Mouse (Mus musculus): Measurements from ENCODE around the gene Sorcs2. TPM values are rescaled to one million over a fixed set of nuclear protein-coding genes. Genes with fewer than 3 reads are reported as not detected.
"Not testable (repeated sequence)": the region's sequence is repeated elsewhere in the genome, so short reads cannot be mapped to it uniquely, and the experiment has no call there.

The Sorcs2 gene
- total RNA-seq, 1 experiment from 2014 or later = 13.2 TPM

DNA sequence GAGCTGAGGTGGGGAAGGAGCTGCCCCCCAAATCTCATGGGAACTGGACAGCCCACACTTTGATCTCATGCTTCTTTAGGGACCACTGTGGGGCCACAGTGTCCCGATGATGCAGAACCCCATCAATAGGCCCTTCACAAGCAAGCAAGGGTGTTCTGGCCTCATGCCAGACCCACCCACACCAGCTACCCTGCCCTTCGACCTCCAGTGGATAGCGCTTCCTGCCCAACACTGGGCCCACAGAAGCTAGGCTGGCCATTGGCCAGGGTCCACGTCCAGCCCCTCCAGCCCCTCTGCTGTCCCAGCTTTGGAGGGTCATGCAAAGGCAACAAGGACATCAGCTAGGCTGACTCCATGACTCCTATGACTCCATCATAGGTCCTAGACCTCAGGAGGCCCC lies 99.9 kb downstream of the Sorcs2 start:
- DNase-seq = no peak

DNA sequence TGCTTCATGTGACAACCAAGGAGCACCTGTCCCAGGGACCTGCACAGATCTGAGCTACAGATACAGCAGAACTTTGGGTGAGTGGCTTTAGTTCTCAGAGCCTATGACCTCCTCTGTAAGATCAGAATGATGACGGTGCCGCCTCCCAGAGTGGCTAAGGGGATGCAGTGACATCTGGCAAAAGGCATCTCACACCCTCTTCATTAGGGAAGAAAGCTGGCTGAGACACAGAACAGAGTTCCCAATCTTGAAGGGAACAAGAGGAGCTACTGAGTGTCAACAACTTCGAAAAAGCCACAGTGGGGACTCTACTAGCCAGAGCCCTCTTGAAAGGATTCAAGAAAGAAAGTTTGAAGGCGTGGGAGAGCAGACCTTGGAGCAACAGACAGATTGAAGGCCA lies 100.7 kb downstream of the Sorcs2 start:
- DNase-seq = no peak

DNA sequence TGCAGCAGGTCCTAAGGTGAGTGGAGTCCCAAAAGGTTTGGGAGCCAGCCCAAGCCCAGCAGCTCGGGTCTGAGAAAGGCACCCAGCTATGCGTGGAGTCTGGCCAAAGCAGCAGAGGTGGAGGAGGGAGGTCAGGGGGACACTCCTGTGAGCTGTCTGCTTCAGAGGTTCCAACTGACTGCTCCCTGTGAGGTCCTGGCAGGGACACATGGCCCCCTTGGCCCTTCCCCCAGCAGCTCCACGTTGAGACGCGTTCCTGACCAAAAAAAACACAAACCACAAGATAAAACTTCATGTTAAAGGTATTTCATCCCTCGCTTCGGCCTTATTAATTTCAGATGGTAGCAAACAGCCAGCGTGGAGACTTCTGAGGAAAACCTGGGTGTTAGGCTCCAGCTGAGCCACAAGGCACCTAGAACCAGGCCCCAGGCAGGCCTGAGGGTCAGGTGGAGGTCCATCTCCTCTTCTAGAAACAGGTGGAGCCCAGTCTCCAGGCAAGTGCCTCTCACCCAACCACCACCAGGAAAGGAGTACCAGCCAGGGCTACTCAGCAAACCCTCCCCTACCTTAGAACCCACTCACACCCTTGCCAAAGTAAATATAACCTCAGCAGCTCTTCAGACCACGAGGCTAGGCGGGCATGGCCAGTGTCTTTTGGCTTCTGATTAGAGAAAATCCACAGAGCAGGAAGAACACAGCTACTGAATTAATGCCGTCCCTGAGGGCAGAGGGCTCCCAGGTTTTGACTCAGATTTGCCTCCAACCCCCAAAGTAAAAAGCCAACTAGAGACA lies 104.6 kb downstream of the Sorcs2 start:
- DNase-seq = no peak

DNA sequence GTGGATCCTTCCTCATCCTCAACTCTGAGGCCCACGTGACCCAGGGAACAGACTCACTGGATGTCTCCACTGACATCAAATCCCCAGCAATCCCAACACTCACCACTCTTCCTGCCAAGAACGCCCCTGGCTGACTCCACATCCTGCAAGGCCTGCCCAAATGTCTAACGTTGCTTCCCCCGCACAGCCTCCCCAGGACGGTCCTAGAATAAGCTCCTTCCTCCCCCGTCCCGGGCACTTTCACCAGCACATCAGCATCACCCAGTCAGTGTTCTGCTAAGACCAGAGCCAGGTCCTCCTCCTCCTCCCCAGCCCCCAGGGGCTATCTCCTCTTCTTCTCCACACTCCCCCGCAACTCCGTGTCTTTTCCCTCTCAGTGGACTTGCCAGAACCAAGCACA lies 105.6 kb downstream of the Sorcs2 start:
- DNase-seq = no peak

DNA sequence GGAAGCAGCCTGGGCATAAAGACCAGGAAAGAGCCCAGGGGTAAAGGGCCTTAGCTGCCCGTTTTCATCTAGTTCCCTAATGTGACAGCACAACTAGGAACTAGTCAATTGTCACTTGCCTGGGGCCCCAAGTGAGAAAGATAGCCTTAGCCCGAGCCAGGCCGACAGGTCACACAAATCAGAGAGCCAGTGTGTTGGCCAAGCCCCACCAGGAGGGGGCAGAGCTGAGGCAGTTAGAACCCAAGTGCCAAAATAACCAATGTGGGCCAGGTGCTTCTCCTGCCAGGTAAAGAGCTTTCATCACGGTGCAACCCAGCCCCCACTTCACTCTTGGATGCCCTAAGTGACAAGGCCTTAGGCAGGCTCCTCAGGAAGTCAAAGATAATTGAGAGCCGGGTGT lies 106.7 kb downstream of the Sorcs2 start:
- DNase-seq = peak; percentile 58

DNA sequence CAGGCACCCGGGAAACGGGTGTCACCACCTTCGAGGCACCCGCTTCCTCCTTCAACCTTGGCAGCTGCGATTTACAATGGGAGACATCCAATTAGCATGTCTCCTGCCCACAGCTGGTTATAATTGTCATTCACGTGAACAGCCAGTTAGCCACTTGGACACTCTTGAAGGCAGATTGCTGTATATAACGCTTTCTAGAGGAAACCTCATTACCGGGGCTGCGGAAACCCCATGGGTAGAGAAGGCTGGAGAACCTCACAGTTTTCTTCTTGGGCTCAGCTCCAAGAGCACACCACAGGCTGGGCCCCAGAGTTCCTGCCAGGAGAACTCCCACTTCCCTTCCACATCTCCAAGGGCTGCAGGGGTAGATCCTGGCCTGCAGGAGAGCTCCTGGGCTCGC lies 112.5 kb downstream of the Sorcs2 start:
- DNase-seq = no peak

DNA sequence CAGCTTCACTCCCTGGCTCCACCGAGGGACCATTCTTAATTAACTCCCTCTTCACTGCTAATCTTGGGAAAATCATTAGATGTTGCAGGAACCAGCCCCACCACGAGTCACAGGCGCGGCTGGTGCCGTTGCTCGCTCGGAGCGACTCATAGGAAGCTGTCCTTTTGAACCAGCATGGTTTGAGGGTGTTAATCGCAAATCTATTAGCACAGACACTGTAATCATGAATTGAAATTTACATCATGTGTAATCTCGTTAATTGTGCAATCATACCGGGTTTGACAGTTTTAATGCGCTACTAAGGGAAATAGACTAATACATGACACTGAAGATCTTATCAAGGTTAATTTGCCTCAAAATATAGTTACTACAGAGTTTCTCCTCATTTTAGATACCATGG lies 118.0 kb downstream of the Sorcs2 start:
- DNase-seq = no peak

DNA sequence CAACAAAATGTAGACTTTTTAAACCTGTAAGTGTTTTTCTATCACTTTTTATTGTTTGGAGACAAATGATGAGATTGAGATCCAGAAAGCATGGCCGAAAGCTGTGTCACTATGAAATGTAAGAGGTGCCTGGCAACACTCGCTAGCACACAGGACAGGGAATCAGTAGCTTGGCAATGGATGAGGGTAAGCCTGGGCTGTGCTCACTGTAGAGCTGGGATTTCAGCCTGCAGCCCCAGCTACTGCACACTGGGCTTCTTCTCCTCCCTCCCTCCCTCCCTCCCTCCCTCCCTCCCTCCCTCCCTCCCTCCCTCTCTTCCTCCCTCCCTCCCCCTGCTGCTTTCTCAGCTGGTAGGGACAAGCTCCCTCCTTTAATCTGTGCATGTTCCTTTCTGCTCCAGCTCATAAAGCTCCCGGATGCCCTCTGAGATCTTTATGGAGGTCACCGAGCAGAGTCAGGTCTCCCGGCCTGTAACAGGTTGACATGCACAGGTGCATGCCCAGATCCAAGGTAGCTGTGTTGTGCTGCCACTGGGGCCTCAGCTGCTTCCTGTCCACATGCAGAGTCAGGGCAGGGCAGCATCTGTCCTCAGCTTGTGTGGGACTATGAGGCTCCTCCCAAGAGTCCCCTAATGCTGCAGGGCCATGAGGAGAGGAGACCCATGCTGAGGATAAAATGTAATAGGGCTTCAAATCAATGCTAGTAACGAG lies 123.1 kb downstream of the Sorcs2 start:
- no peak for DNase-seq

DNA sequence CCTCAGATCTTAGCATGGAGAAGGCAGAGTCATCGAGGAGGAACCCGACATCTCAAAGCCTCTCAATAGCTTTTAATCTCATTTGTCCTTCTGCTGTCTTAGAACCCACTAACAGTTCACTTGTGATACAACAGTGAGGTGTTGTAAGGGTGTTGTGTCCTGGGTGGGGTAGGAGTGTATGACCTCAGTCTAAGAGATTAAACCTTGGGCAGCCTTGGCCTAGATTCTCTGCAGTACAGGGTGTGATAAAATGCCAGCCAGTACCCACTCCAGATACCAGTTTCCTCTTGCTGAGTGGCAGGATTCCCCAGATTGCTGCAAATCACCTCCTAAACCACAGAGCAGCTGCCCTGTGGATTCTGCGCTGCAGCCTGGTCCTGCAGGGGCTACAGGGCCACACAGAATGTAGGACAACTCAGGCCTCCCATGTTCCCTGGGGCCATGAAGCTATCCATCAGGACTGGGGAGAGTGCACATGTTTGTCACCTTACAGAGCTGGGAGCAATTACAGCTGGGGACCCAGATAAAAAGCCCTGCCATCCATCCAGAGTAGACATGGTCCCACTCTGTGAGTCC lies 130.7 kb downstream of the Sorcs2 start:
- DNase-seq = no peak

DNA sequence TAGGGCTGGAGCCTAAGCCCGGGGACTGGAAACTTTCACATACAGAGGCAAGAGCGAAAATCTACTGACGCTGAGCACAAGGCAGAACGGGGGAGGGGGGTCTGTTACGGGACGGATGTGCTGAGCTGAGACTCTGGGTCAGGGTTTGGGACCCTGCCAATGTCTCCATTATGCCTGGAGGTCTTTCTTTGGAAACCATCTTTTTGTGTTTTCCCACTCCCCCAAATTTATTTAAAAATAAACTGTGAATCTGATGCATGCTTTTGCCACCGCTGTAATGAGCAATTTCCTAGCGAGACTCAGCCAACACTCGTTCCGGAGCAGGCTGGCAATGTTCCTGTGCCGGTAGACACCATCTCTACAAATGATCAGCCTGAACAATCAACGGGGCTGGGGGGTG lies 137.1 kb downstream of the Sorcs2 start:
- DNase-seq = no peak

DNA sequence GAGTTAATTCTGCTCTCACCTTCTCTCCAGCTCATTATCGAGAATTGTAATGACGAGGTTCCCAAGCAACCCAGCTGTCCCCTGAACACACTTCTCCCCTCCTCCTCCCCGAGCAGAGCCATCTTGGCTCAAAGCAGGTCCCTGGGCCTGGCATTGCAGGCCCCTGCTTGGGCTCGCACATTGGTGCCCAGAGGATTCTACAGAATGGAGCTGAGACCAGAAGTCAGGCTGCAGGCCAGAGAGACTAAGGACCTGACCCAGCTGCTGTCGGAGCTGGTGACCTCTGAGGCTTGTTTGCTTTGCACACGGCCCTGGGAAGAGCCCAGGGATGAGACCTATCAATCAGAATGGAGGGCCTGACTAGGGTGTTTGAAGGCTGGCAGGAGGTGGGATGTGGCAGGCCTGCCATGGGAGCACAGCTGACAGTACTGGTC lies 138.2 kb downstream of the Sorcs2 start:
- DNase-seq = no peak

DNA sequence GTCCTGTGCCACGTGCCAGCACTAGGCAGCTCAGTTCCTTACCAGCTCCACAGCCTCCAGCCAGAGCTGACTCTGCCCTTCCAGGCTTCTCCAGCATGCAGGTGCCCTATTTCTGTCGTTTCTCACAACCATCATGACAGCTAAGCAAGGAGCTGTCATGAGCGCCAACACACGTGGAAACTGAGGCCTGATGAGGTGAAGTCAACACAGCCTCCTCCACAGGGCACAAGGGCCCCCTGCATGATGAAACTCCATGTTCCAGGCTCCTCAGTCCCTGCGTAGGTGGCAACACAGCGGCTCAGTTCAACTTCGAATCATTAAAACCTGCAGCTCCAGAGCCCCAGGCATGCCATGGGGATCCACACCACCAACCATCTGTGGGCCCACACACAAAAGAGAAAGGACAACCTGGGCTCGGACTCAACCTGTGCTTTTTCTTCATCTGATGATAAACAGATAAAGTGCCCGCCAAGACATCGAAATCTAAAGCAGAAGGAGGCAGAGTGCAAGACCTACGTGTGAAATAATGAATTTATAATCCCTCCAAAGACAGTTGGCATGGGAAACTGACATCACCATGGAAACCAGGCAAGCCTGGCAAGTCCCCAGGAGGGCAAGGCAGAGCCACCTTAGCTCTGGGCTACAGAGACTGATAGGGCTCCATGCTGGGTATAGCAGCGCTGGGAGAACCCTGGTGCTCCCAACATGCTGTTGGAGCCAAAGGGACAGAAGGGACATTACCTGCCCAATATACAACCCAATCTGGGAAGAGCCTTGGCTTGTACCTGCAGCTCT lies 139.4 kb downstream of the Sorcs2 start:
- no peak for DNase-seq

DNA sequence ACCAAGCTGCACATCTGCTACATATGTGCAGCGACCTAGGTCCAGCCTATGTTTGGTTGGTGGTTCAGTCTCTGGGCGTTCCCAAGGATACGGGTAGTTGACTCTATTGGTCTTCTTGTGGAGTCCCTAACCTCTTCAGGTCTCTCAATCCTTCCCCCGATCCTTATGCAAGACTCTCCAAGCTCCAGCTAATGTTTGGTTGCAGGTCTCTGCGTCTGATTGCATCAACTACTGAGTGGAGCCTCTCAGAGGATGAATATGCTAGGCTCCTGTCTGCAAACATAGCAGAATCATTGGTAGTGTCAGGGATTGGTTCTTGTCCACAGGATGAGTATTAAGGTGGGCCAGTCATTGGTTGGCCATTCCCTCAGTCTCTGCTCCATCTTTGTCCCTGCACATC lies 140.9 kb downstream of the Sorcs2 start:
- no peak for DNase-seq

DNA sequence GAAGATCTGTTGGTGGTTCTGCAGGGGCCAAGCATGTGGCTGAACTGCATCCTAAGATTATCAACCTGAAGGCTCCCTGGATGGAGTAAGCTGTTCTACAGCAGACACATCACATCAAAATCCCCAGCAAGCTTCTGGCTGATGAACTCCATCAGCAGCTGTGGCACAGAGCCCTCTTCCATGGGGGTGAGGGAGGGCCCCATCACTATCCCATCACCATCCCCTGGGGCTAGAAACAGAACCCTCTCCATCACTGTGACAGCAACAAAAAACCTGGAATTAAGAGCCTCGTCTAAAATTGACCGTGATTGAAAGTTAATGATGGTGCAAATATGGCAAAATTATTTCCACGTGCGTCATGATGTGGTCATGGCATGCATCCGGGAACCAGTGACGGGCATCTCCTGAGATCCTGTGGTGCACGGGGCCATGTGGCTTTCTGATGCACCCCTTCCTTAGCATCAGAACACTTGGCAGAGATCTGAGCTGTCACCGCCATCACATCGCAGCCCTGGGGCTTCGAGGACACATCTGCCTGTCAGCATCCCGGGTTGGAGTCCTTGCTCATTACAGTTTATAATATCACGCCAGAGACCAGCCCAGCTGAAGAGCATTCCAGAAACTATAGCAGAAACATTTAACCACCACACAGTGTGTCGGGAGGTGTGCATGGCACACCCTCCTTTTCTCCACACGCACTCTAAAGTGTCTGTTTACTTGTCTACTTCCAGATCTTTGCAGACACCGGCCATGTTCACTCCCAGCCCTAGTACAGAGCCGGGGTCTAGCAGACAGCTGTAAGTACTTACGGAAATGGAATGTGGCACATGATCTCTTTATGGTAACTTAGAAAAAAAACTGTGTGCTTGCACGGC lies 143.1 kb downstream of the Sorcs2 start:
- DNase-seq = no peak

DNA sequence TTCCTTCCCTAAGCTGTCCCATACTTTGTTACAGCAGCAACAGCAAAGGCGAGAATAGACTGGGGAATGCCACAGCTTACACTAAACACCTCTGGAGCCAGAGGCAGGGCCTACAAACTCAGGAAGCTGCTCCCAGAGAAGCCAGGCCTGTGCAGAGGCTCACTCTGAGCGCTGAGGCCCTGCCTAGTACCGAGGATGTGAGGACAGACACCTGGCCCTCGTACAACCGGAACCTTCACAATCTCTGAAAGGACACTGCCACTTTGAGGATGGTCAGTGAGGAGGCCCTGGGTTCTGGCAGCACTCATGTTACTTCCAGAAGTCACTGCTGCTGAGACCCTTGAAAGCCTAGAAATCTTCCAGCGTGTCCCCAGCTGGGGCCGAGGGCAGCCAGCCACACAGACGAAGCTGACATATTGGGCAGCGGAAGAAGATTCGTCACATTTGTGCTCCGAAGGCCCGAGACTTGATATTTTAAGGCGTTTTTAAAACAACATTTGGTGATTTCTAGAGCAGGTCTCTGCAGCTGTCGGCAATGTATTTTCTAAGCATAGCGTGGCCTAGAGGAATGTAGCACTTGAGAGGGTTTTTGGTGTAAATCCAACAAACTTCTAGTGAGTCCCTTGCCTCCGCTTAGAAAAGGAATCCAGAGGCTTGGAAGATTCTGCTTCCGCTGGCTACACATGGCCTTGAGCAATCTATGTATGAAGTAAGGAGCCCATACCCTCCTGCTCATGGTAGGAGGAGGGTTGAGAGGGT lies 145.0 kb downstream of the Sorcs2 start:
- no peak for DNase-seq

DNA sequence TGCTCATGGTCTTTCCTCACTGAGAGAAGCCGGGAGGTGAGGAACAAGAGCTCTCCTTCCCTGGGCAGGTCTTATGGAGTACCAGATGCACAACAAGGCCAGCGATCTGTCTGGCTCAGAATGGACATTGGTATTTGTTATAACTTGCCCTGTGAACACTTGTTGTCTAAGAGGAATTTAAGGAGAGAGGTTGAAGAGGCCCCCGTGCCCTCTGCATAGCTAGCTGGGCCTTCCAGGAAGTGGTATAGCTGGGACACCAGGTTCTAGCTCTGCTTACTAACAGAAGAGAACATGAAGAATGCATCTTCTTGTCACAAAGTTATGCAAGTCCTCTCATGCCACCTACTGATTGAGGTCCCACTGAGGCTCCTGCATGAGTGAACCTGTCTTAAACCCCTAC lies 149.9 kb downstream of the Sorcs2 start:
- no peak for DNase-seq

DNA sequence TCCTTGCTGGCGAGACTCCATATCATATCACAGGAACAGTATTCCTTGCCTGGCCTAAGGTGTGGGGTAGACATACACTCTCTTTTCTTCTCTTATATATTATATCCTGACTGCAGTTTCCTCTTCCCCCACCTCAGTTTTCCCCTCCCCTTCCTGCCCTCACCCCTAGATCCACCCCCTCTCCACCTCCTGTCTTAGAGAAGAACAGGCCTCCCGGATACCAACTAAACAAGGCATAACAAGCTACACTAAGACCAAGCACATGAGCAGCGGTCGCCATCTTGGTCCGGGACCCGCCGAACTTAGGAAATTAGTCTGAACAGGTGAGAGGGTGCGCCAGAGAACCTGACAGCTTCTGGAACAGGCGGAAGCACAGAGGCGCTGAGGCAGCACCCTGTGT lies 160.4 kb downstream of the Sorcs2 start:
- not testable (repeated sequence) for DNase-seq

DNA sequence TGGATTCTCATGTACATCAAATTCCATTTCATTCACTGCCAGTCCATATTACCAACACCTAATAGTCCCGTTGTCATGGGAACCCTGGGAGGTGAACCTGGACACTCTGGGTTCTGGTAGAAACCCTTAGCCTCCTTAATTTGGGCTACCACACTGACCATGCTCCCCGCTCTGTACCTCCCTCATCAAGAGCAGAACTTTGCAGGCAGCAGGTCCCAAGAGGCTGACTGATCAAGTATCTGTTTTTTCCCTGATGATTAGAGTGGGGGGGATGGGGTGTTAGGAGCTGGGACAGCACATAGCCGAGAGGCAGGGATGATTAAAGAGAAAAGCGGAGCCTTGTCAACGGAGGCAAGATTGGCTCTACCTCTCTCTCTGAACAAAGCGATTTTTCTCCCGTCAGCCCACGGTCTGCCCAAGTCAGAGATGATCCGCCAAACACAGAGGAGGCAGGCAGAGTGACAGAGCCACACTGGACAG lies 167.6 kb downstream of the Sorcs2 start:
- no peak for DNase-seq

DNA sequence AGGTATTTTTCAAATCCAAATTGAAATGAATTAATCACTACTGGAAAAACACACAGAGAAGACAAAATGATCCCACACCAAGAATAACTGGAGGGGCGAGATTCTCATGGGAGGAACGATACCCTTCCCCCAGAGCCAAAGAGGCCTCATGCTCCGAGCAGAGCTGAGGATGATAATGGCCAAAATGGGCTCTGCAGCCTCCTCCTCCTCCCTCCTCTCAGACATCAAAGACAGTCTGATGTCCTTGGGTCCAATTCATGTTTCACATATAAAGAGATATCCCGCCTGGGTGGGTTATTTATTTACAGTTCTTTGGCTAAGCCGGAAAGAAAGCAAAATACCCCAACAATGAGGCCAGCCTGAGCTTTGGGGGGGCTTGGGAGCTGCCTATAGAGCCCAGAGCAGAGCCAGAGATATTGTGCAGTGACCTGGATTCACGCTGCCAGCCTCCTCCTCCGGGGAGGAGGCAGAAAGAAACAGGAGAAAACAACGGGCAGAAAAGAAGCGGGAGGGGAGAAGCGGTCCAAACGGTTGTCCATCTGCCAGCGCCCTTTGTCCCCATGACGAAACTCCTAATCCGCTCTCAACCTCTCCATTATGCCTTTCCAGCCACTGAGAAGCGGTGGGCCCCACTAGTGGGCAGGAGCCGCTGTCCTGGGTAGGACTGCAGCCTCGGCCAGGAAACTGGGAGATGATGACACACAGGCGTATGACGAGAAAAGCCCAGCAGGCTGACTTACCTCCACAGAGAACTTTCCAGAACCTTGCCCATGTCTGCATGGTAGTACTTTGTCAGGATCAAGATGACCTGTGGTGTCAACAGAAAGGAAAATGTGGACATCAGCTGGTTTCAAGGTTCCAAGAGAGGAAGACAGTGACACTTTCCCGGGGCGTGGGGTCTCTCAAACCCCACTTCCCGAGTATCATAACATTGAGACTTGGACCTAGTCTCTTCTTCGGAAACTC lies 169.3 kb downstream of the Sorcs2 start:
- DNase-seq = peak; percentile 13

DNA sequence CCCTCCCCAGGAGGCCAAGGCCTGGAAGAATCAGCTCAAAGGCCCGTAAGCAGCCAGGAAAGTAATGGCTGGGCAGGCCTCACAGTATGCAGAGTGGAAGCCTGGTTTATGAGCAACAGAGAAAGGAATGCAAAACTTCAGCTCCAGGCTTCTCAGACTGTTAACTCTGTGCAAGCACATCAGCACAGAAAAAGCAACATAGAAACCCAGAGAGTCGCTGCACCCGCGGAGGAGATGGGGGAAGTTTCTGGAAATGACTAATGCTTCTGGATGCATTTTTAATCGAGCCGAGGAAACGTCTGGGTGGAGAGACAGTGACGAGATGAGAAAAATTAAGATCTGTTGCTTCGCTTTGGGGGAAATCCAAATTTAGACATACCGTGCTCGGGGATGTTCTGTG lies 171.6 kb downstream of the Sorcs2 start:
- no peak for DNase-seq

All from adrenal gland, postnatal 25 days (tissue).